Mouse (Mus musculus) embryonic facial prominence, embryonic 15.5 days (tissue): ENCODE data around the gene Scml4. TPM values are rescaled to one million over a fixed set of nuclear protein-coding genes. Genes with fewer than 3 reads are reported as not detected.

ENCODE experiments used
- ATAC-seq: fragments of 200-750 bp; cut with Nextera tagmentation; 2 replicates; pipeline ENCODE4 v1.8.0; 2017; ENCODE audit warnings: low read depth, moderate TSS enrichment; ENCODE audit not compliant: insufficient number of reproducible peaks, low FRiP score, low TSS enrichment
- H3K27ac ChIP-seq: fragments of 300-500 bp; sonication (generic); replicated peaks from 2 replicates; pipeline ENCODE4 v1.5.1; 2015; ENCODE audit warnings: mild to moderate bottlenecking, inconsistent platforms
- H3K27me3 ChIP-seq: fragments of 300-500 bp; sonication (generic); 2 replicates; pipeline ENCODE4 v1.6.1; 2015; ENCODE audit warnings: inconsistent platforms
- H3K36me3 ChIP-seq: fragments of 300-500 bp; sonication (generic); 2 replicates; pipeline ENCODE4 v1.6.1; 2015; ENCODE audit warnings: mild to moderate bottlenecking, inconsistent platforms
- H3K4me1 ChIP-seq: fragments of 300-500 bp; sonication (generic); 2 replicates; pipeline ENCODE4 v1.6.1; 2015; ENCODE audit warnings: inconsistent platforms
- H3K4me2 ChIP-seq: fragments of 300-500 bp; sonication (generic); replicated peaks from 2 replicates; pipeline ENCODE4 v1.6.1; 2015; ENCODE audit warnings: mild to moderate bottlenecking, inconsistent platforms
- H3K4me3 ChIP-seq: fragments of 300-500 bp; sonication (generic); replicated peaks from 2 replicates; pipeline ENCODE4 v1.5.1; 2015; ENCODE audit warnings: mild to moderate bottlenecking, inconsistent platforms
- H3K9ac ChIP-seq: fragments of 300-500 bp; sonication (generic); 2 replicates; pipeline ENCODE4 v1.6.1; 2015; ENCODE audit warnings: inconsistent platforms
- H3K9me3 ChIP-seq: fragments of 300-500 bp; sonication (generic); replicated peaks from 2 replicates; pipeline ENCODE4 v1.6.1; 2016; ENCODE audit warnings: inconsistent platforms
- WGBS: fragments of 180-500 bp; shearing (Covaris S2); methylation state at CpG from one replicate; pipeline ENCODE4 v1.1.7; 2015; 5-methylcytosine and 5-hydroxymethylcytosine counted together
- polyA plus RNA-seq: library from polyadenylated mRNA; unstranded; fragments of >200 nt; fragmentation: Nextera tagmentation; extraction: Ambion mirVana; gene quantifications from 2 replicates; pipeline ENCODE4 v1.2.1, GENCODE M21; 2015

Scml4 gene
- polyA plus RNA-seq, 1 experiment from 2014 or later = 1.3 TPM

- ATAC-seq = no peak
- Histone ChIP-seq H3K36me3 (peaks cover 1% of the 10 kb centered on the region), H3K27me3 (no peaks in the 10 kb centered on the region), H3K4me3 (no peak overlapping the region), H3K9ac (no peak overlapping the region), H3K4me1 (no peaks in the 10 kb centered on the region), H3K9me3 (no peaks in the 10 kb centered on the region), H3K4me2 (no peak overlapping the region), H3K27ac (no peak overlapping the region)
- WGBS = 10% methylated on average over 9 of the region's 9 CpGs
Observed at GRCm38 (mm10) chr10:42842358-42842757, 17.8 kb upstream of the Scml4 start.

GRCm38 (mm10) chr10:42843416-42843815 is 16.8 kb upstream of the Scml4 start:
- H3K27ac ChIP-seq = no peak overlapping the region
- ATAC-seq = no peak

GRCm38 (mm10) chr10:42845480-42845879 is 14.7 kb upstream of the Scml4 start:
- Histone ChIP-seq H3K4me2 (no peak overlapping the region), H3K4me1 (no peaks in the 10 kb centered on the region), H3K27ac (no peak overlapping the region), H3K27me3 (no peaks in the 10 kb centered on the region), H3K9ac (no peak overlapping the region), H3K4me3 (no peak overlapping the region), H3K36me3 (no peaks in the 10 kb centered on the region), H3K9me3 (no peaks in the 10 kb centered on the region)
- ATAC-seq = no peak
- WGBS = 22% methylated on average over 1 of the region's 1 CpGs

More at GRCm38 (mm10) chr10:42843416-42843815, 16.8 kb upstream of the Scml4 start:
- Histone ChIP-seq H3K9ac (no peak overlapping the region), H3K4me1 (no peaks in the 10 kb centered on the region), H3K4me2 (no peak overlapping the region), H3K36me3 (no peaks in the 10 kb centered on the region), H3K4me3 (no peak overlapping the region), H3K9me3 (no peaks in the 10 kb centered on the region), H3K27me3 (no peaks in the 10 kb centered on the region)
- WGBS = 66% methylated on average over 1 of the region's 1 CpGs

- H3K4me3 ChIP-seq = no peak overlapping the region
- no peak overlapping the region for H3K9ac ChIP-seq
Observed at GRCm38 (mm10) chr10:42848179-42849080, 11.7 kb upstream of the Scml4 start.

GRCm38 (mm10) chr10:42849081-42849400 is 11.1 kb upstream of the Scml4 start:
- no peaks in the 10 kb centered on the region for H3K4me1 ChIP-seq
- H3K27ac ChIP-seq = no peak overlapping the region
- H3K27me3 ChIP-seq = no peaks in the 10 kb centered on the region
- no peak overlapping the region for H3K4me2 ChIP-seq
- no peak overlapping the region for H3K9ac ChIP-seq
- H3K4me3 ChIP-seq = no peak overlapping the region
- ATAC-seq = no peak
- H3K36me3 ChIP-seq = no peaks in the 10 kb centered on the region
- no peaks in the 10 kb centered on the region for H3K9me3 ChIP-seq
- WGBS = 86% methylated on average over 7 of the region's 7 CpGs

More at GRCm38 (mm10) chr10:42848179-42849080, 11.7 kb upstream of the Scml4 start:
- 87% methylated on average over 13 of the region's 13 CpGs for WGBS
- no peak for ATAC-seq
- no peak overlapping the region for H3K4me2 ChIP-seq
- H3K36me3 ChIP-seq = no peaks in the 10 kb centered on the region
- no peaks in the 10 kb centered on the region for H3K4me1 ChIP-seq
- H3K9me3 ChIP-seq = no peaks in the 10 kb centered on the region
- H3K27me3 ChIP-seq = no peaks in the 10 kb centered on the region
- no peak overlapping the region for H3K27ac ChIP-seq

GRCm38 (mm10) chr10:42854838-42855237 is 5.3 kb upstream of the Scml4 start:
- no peak overlapping the region for H3K4me3 ChIP-seq
- no peak overlapping the region for H3K27ac ChIP-seq
- no peaks in the 10 kb centered on the region for H3K9me3 ChIP-seq
- 55% methylated on average over 4 of the region's 4 CpGs for WGBS
- H3K4me1 ChIP-seq = peaks cover 6% of the 10 kb centered on the region; the same call in 1 of the 2 replicates
- H3K9ac ChIP-seq = no peak overlapping the region
- H3K27me3 ChIP-seq = no peaks in the 10 kb centered on the region
- ATAC-seq = no peak
- no peaks in the 10 kb centered on the region for H3K36me3 ChIP-seq
- H3K4me2 ChIP-seq = no peak overlapping the region

GRCm38 (mm10) chr10:42855250-42855649 is 4.9 kb upstream of the Scml4 start:
- H3K27me3 ChIP-seq = no peaks in the 10 kb centered on the region
- no peak for ATAC-seq
- no peaks in the 10 kb centered on the region for H3K9me3 ChIP-seq
- no peak overlapping the region for H3K4me3 ChIP-seq
- 10% methylated on average over 5 of the region's 5 CpGs for WGBS
- H3K4me1 ChIP-seq = peaks cover 10% of the 10 kb centered on the region; the same call in 1 of the 2 replicates
- H3K27ac ChIP-seq = no peak overlapping the region
- no peaks in the 10 kb centered on the region for H3K36me3 ChIP-seq
- no peak overlapping the region for H3K4me2 ChIP-seq
- H3K9ac ChIP-seq = no peak overlapping the region

GRCm38 (mm10) chr10:42856574-42856973 is 3.6 kb upstream of the Scml4 start:
- no peak for ATAC-seq
- 98% methylated on average over 9 of the region's 9 CpGs for WGBS
- Histone ChIP-seq H3K9ac (no peak overlapping the region), H3K27me3 (no peaks in the 10 kb centered on the region), H3K4me2 (no peak overlapping the region), H3K4me1 (peaks cover 15% of the 10 kb centered on the region), H3K36me3 (no peaks in the 10 kb centered on the region), H3K27ac (no peak overlapping the region), H3K9me3 (no peaks in the 10 kb centered on the region), H3K4me3 (no peak overlapping the region)

GRCm38 (mm10) chr10:42857021-42857420 is 3.1 kb upstream of the Scml4 start:
- no peak for ATAC-seq

GRCm38 (mm10) chr10:42859781-42860158 is 400 bp upstream of the Scml4 start:
- H3K27me3 ChIP-seq = no peaks in the 10 kb centered on the region
- H3K4me3 ChIP-seq = no peak overlapping the region
- H3K36me3 ChIP-seq = no peaks in the 10 kb centered on the region
- peaks cover 28% of the 10 kb centered on the region for H3K4me1 ChIP-seq
- H3K9ac ChIP-seq = no peak overlapping the region
- no peaks in the 10 kb centered on the region for H3K9me3 ChIP-seq
- WGBS = 25% methylated on average over 2 of the region's 2 CpGs
- H3K4me2 ChIP-seq = peak overlapping the region; percentile 52; the same call in 1 of the 2 replicates
- ATAC-seq = 0 out of 2 replicates have a peak, but pooled peaks have one; percentile 24
- peak overlapping the region; percentile 14; the same call in 1 of the 2 replicates for H3K27ac ChIP-seq

More at GRCm38 (mm10) chr10:42857021-42857420, 3.1 kb upstream of the Scml4 start:
- Histone ChIP-seq H3K4me2 (no peak overlapping the region), H3K27ac (no peak overlapping the region), H3K27me3 (no peaks in the 10 kb centered on the region), H3K9me3 (no peaks in the 10 kb centered on the region), H3K4me3 (no peak overlapping the region), H3K9ac (no peak overlapping the region), H3K36me3 (no peaks in the 10 kb centered on the region), H3K4me1 (peaks cover 15% of the 10 kb centered on the region)
- WGBS = 95% methylated on average over 2 of the region's 2 CpGs

- Histone ChIP-seq H3K9me3 (no peaks in the 10 kb centered on the region), H3K27ac (no peak overlapping the region), H3K4me3 (no peak overlapping the region), H3K4me2 (no peak overlapping the region), H3K9ac (no peak overlapping the region), H3K27me3 (no peaks in the 10 kb centered on the region), H3K36me3 (no peaks in the 10 kb centered on the region), H3K4me1 (peaks cover 34% of the 10 kb centered on the region)
- ATAC-seq = no peak
- 71% methylated on average over 7 of the region's 7 CpGs for WGBS
Observed at GRCm38 (mm10) chr10:42861446-42861845, 1.3 kb downstream of the Scml4 start.
